Mouse (Mus musculus) MEL (cell line): ENCODE results near the gene Hs6st1. TPM values are rescaled to one million over a fixed set of nuclear protein-coding genes. Genes with fewer than 3 reads are reported as not detected.

Experiments
- DNase-seq: peaks from one replicate; pipeline ENCODE4 v3.0.0; 2011; ENCODE audit warnings: low read depth, low spot score
- H3K27ac ChIP-seq: 2 replicates; pipeline ENCODE4 v1.5.1; 2012; ENCODE audit warnings: low read depth, mild to moderate bottlenecking, control low read depth, low read length, moderate library complexity; ENCODE audit not compliant: control insufficient read depth
- H3K27me3 ChIP-seq, 2 experiments: fragments of 150-350 bp in 1 of 2; sonication (generic) in 1 of 2; 2 replicates each; pipeline ENCODE4 v1.6.1; 2012; ENCODE audit warnings: low read length in 2 of 2, mild to moderate bottlenecking in 2 of 2, improper control_type of control experiment in 1 of 2, moderate library complexity in 1 of 2; ENCODE audit not compliant: insufficient read depth in 2 of 2, control insufficient read depth in 1 of 2
- H3K36me3 ChIP-seq, 2 experiments: 2 replicates each; pipeline ENCODE4 v1.6.1; 2012 to 2014; ENCODE audit warnings: low read length in 2 of 2, improper control_type of control experiment in 1 of 2, inconsistent platforms in 1 of 2, mild to moderate bottlenecking in 1 of 2; ENCODE audit not compliant: insufficient read depth in 2 of 2, control insufficient read depth in 1 of 2
- H3K4me1 ChIP-seq, 2 experiments: fragments of 150-350 bp in 1 of 2; sonication (generic) in 1 of 2; 2 replicates each; pipeline ENCODE4 v1.6.1; 2012; ENCODE audit warnings: low read length in 2 of 2, improper control_type of control experiment in 1 of 2, mild to moderate bottlenecking in 1 of 2; ENCODE audit not compliant: insufficient read depth in 2 of 2, control insufficient read depth in 1 of 2
- H3K4me3 ChIP-seq, 2 experiments: fragments of 150-350 bp in 1 of 2; sonication (generic) in 1 of 2; 2 replicates each; pipeline ENCODE4 v1.5.1; 2012; ENCODE audit warnings: low read depth in 2 of 2, low read length in 2 of 2, mild to moderate bottlenecking in 2 of 2, moderate library complexity in 2 of 2, control low read depth in 1 of 2, improper control_type of control experiment in 1 of 2; ENCODE audit not compliant: control insufficient read depth in 1 of 2, insufficient read depth in 1 of 2
- H3K79me2 ChIP-seq: 2 replicates; pipeline ENCODE4 v1.6.1; 2012; ENCODE audit warnings: mild to moderate bottlenecking, low read length, moderate library complexity; ENCODE audit not compliant: control insufficient read depth, poor library complexity, insufficient read depth
- H3K9ac ChIP-seq: 2 replicates; pipeline ENCODE4 v1.6.1; 2012; ENCODE audit warnings: low read depth, mild to moderate bottlenecking, control low read depth, low read length, moderate library complexity; ENCODE audit not compliant: control insufficient read depth, poor library complexity, severe bottlenecking
- H3K9me3 ChIP-seq: fragments of 150-350 bp; sonication (generic); replicated peaks from 2 replicates; pipeline ENCODE4 v1.6.1; 2012; ENCODE audit warnings: mild to moderate bottlenecking, low read length, improper control_type of control experiment, moderate library complexity; ENCODE audit not compliant: insufficient read depth
- E2F4 ChIP-seq: IDR thresholded peaks from 2 replicates; pipeline ENCODE4 v1.6.1; 2011; ENCODE audit warnings: low read depth, low read length, improper control_type of control experiment, borderline replicate concordance
- ELF1 ChIP-seq: IDR thresholded peaks from 2 replicates; pipeline ENCODE4 v1.6.1; 2014; ENCODE audit warnings: low read depth, mild to moderate bottlenecking, inconsistent platforms, low read length, improper control_type of control experiment, moderate library complexity
- GATA1 ChIP-seq: IDR thresholded peaks from 2 replicates; pipeline ENCODE4 v1.6.1; 2011; ENCODE audit warnings: low read depth, low read length, improper control_type of control experiment
- JUND ChIP-seq: IDR thresholded peaks from 2 replicates; pipeline ENCODE4 v1.6.1; 2011; ENCODE audit warnings: low read depth, mild to moderate bottlenecking, improper control_type of control experiment, low read length
- MAZ ChIP-seq: IDR thresholded peaks from 2 replicates; pipeline ENCODE4 v1.6.1; 2012; ENCODE audit warnings: low read depth, mild to moderate bottlenecking, inconsistent platforms, low read length, improper control_type of control experiment
- MXI1 ChIP-seq: IDR thresholded peaks from 2 replicates; pipeline ENCODE4 v1.6.1; 2011; ENCODE audit warnings: mild to moderate bottlenecking, low read depth, low read length, improper control_type of control experiment
- MYB ChIP-seq: IDR thresholded peaks from 2 replicates; pipeline ENCODE4 v1.6.1; 2011; ENCODE audit warnings: mild to moderate bottlenecking, low read depth, low read length, improper control_type of control experiment
- NELFE ChIP-seq: IDR thresholded peaks from 2 replicates; pipeline ENCODE4 v1.6.1; 2011; ENCODE audit warnings: low read depth, low read length, improper control_type of control experiment
- NRF1 ChIP-seq: IDR thresholded peaks from 2 replicates; pipeline ENCODE4 v1.6.1; 2014; ENCODE audit warnings: low read depth, mild to moderate bottlenecking, inconsistent platforms, low read length, improper control_type of control experiment, moderate library complexity; ENCODE audit not compliant: poor library complexity, insufficient read depth, severe bottlenecking
- POLR2AphosphoS5 ChIP-seq: IDR thresholded peaks from 2 replicates; pipeline ENCODE4 v1.6.1; 2012; ENCODE audit warnings: low read depth, borderline replicate concordance, mild to moderate bottlenecking, inconsistent platforms, low read length, moderate library complexity, mixed read lengths
- RAD21 ChIP-seq: IDR thresholded peaks from 2 replicates; pipeline ENCODE4 v1.6.1; 2011; ENCODE audit warnings: mild to moderate bottlenecking, low read depth, low read length, improper control_type of control experiment
- RCOR1 ChIP-seq: IDR thresholded peaks from 2 replicates; pipeline ENCODE4 v1.6.1; 2012; ENCODE audit warnings: low read depth, mild to moderate bottlenecking, inconsistent platforms, low read length, improper control_type of control experiment
- SIN3A ChIP-seq: IDR thresholded peaks from 2 replicates; pipeline ENCODE4 v1.6.1; 2012; ENCODE audit warnings: low read length, improper control_type of control experiment, inconsistent platforms
- TAL1 ChIP-seq: IDR thresholded peaks from 2 replicates; pipeline ENCODE4 v1.6.1; 2012; ENCODE audit warnings: mild to moderate bottlenecking, inconsistent platforms, low read length, moderate library complexity, mixed read lengths
- TBP ChIP-seq: IDR thresholded peaks from 2 replicates; pipeline ENCODE4 v1.8.0; 2011; ENCODE audit warnings: low read depth, low read length, improper control_type of control experiment
- polyA plus RNA-seq, 2 experiments: library from polyadenylated mRNA; stranded (reverse) in 1 of 2; unstranded in 1 of 2; fragments of >175 nt in 1 of 2; fragments of >200 nt in 1 of 2; gene quantifications; 2 replicates each; pipeline versions ENCODE4 v1.2.1 to v1.2.4; 2012; ENCODE audit warnings: low replicate concordance in 2 of 2, low read depth in 1 of 2; ENCODE audit not compliant: insufficient read length in 2 of 2, insufficient read depth in 1 of 2, missing spikeins in 1 of 2
- total RNA-seq: library from RNA; depleted of rRNA; stranded (reverse); fragments of 300-350 nt; gene quantifications from 2 replicates; pipeline ENCODE4 v1.2.3, GENCODE M21; 2012

Gene Hs6st1
- total and polyA plus RNA-seq, 3 experiments, result 33.0 to 52.0 (median 45.7) TPM

DNA sequence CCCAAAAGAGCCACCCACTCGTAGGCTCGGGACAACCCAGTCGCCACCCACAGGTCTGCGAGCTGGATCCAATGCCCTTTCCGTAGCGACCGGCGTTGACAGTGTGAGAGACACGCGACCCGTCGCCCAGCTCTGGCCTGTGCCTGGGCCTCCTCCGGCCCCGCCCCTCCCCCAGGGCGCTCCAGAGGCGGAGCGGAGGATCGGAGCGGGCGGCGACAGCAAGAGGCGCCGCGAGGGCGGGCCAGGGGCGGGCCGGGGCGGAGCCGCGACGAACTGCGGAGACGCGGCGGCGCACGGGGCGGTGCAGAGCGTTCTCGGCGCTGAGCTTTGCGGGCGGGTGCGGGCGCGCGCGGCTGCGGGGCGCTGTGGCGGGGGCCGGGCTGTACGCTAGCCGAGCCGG lies at the start of gene Hs6st1 (continued):
- TF ChIP-seq NELFE, result peak; percentile 75
- no peak; the same call in 1 of the 2 replicates for TF ChIP-seq RAD21
- TF ChIP-seq NRF1, result peak; percentile 48; the same call in 1 of the 2 replicates

- Histone ChIP-seq H3K9me3 (no peaks in the 10 kb centered on the region), H3K9ac (no peak overlapping the region), H3K4me3 (no peak overlapping the region), H3K36me3 (no peaks in the 10 kb centered on the region), H3K27ac (no peak overlapping the region), H3K4me1 (no peaks in the 10 kb centered on the region)
- TF ChIP-seq ELF1 (no peak), TBP (no peak), TAL1 (no peak), E2F4 (no peak), RAD21 (no peak), RCOR1 (no peak), SIN3A (no peak), MYB (no peak), POLR2AphosphoS5 (no peak), MAZ (no peak)
- TF ChIP-seq, all 39 proteins: peak for 0
- no peak for DNase-seq
- no peaks in the 10 kb centered on the region for H3K27me3 ChIP-seq
- no peaks in the 10 kb centered on the region for H3K79me2 ChIP-seq
Measured at GRCm38 (mm10) chr1:36018617-36019016, 49.6 kb upstream of the Hs6st1 start.

DNA sequence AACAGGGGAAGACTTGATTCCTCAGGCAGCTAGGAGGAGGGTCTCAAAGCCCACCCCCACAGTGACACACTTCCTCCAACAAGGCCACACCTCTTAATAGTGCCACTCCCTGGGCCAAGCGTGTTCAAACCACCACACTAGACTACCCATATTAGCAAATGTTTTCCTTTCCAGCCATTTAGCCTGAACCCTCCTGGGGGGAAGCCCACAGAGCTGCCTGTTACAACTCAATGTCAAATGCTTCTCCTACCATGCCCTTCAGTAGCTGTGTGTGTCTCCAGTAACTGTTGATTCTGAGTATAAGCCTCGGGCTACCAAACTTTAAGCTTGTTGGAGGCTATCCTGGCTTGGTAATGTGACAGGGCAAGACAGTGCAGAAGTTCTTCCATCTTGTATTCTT lies 49.0 kb upstream of the Hs6st1 start:
- TF ChIP-seq JUND, result no peak
- TF ChIP-seq MXI1, result no peak
- TF ChIP-seq NRF1, result no peak
- no peak for TF ChIP-seq GATA1
- no peak for TF ChIP-seq POLR2AphosphoS5
- TF ChIP-seq SIN3A, result no peak
- Histone ChIP-seq H3K27me3 (no peaks in the 10 kb centered on the region), H3K27ac (no peak overlapping the region), H3K4me3 (no peak overlapping the region), H3K4me1 (no peaks in the 10 kb centered on the region), H3K36me3 (no peaks in the 10 kb centered on the region), H3K9ac (no peak overlapping the region), H3K9me3 (no peaks in the 10 kb centered on the region), H3K79me2 (no peaks in the 10 kb centered on the region)
- DNase-seq, result no peak
